Mouse (Mus musculus): ENCODE measurements around the gene Gm15737. TPM values are rescaled to one million over a fixed set of nuclear protein-coding genes. Genes with fewer than 3 reads are reported as not detected.

The Gm15737 gene
- not detected in 2 replicates for polyA plus RNA-seq (2016; fragmentation: Nextera tagmentation; extraction: Ambion mirVana)

- Histone ChIP-seq H3K4me1 (peaks cover 13% of the 10 kb centered on the region), H3K27me3 (ENCODE audit: low read depth, poor library complexity, severe bottlenecking) (no peaks in the 10 kb centered on the region), H3K4me3 (no peak within 1 kb of the TSS), H3K36me3 (no peaks in the 10 kb centered on the region; the same call in 1 of the 2 replicates), H3K27ac (replicated peaks) (no peak within 1 kb of the TSS), H3K9me3 (replicated peaks) (no peaks in the 10 kb centered on the region)
- WGBS: 77% methylated on average over 4 of the region's 4 CpGs
- DNase-seq (ENCODE audit: low spot score): no peak
These were observed at the start of gene Gm15737 for GRCm38 (mm10) chr6:92869089-92869581. TSS of gene Gm15737 (plus strand) at chr6:92869357.

GRCm38 (mm10) chr6:92821606-92822005, 47.6 kb upstream of the Gm15737 start:
- Histone ChIP-seq H3K9me3 (replicated peaks) (no peaks in the 10 kb centered on the region), H3K4me3 (no peak overlapping the region), H3K4me1 (peaks cover 53% of the 10 kb centered on the region), H3K36me3 (no peaks in the 10 kb centered on the region), H3K27me3 (ENCODE audit: low read depth, poor library complexity, severe bottlenecking) (peaks cover 34% of the 10 kb centered on the region), H3K27ac (replicated peaks) (no peak overlapping the region)
- WGBS: 31% methylated on average over 5 of the region's 5 CpGs
- DNase-seq (ENCODE audit: low spot score): no peak

GRCm38 (mm10) chr6:92822006-92822405, 47.2 kb upstream of the Gm15737 start:
- DNase-seq (ENCODE audit: low spot score): no peak
- 44% methylated on average over 6 of the region's 6 CpGs for WGBS
- peaks cover 30% of the 10 kb centered on the region for H3K27me3 ChIP-seq (ENCODE audit: low read depth, poor library complexity, severe bottlenecking)
- H3K9me3 ChIP-seq (replicated peaks): no peaks in the 10 kb centered on the region
- no peak overlapping the region for H3K27ac ChIP-seq (replicated peaks)
- peaks cover 53% of the 10 kb centered on the region for H3K4me1 ChIP-seq
- no peak overlapping the region for H3K4me3 ChIP-seq
- no peaks in the 10 kb centered on the region for H3K36me3 ChIP-seq

- H3K9me3 ChIP-seq (replicated peaks): no peaks in the 10 kb centered on the region
- no peak for DNase-seq (ENCODE audit: low spot score)
- WGBS: 65% methylated on average over 7 of the region's 7 CpGs
These were observed 45.2 kb upstream of the Gm15737 start for GRCm38 (mm10) chr6:92823991-92824390.

GRCm38 (mm10) chr6:92826561-92826960, 42.6 kb upstream of the Gm15737 start:
- H3K9me3 ChIP-seq (replicated peaks): no peaks in the 10 kb centered on the region
- H3K27me3 ChIP-seq (ENCODE audit: low read depth, poor library complexity, severe bottlenecking): peaks cover 8% of the 10 kb centered on the region; the same call in 1 of the 2 replicates
- 89% methylated on average over 5 of the region's 5 CpGs for WGBS
- H3K4me3 ChIP-seq: no peak overlapping the region
- no peak overlapping the region for H3K27ac ChIP-seq (replicated peaks)
- no peaks in the 10 kb centered on the region for H3K36me3 ChIP-seq
- peaks cover 37% of the 10 kb centered on the region for H3K4me1 ChIP-seq
- DNase-seq (ENCODE audit: low spot score): no peak

More at GRCm38 (mm10) chr6:92823991-92824390, 45.2 kb upstream of the Gm15737 start:
- Histone ChIP-seq H3K4me1 (peaks cover 41% of the 10 kb centered on the region), H3K27me3 (ENCODE audit: low read depth, poor library complexity, severe bottlenecking) (peaks cover 18% of the 10 kb centered on the region; the same call in 1 of the 2 replicates), H3K4me3 (no peak overlapping the region), H3K36me3 (no peaks in the 10 kb centered on the region), H3K27ac (replicated peaks) (no peak overlapping the region)

GRCm38 (mm10) chr6:92827360-92827759, 41.8 kb upstream of the Gm15737 start:
- Histone ChIP-seq H3K27ac (replicated peaks) (no peak overlapping the region), H3K4me1 (peaks cover 29% of the 10 kb centered on the region), H3K4me3 (no peak overlapping the region), H3K9me3 (replicated peaks) (no peaks in the 10 kb centered on the region), H3K27me3 (ENCODE audit: low read depth, poor library complexity, severe bottlenecking) (peaks cover 8% of the 10 kb centered on the region; the same call in 1 of the 2 replicates), H3K36me3 (no peaks in the 10 kb centered on the region)
- WGBS: 54% methylated on average over 5 of the region's 5 CpGs
- DNase-seq (ENCODE audit: low spot score): no peak

- Histone ChIP-seq H3K9me3 (replicated peaks) (no peaks in the 10 kb centered on the region), H3K27me3 (ENCODE audit: low read depth, poor library complexity, severe bottlenecking) (no peaks in the 10 kb centered on the region; the same call in 1 of the 2 replicates), H3K4me1 (peaks cover 17% of the 10 kb centered on the region), H3K27ac (replicated peaks) (no peak overlapping the region), H3K36me3 (no peaks in the 10 kb centered on the region), H3K4me3 (no peak overlapping the region)
- 83% methylated on average over 2 of the region's 2 CpGs for WGBS
- no peak for DNase-seq (ENCODE audit: low spot score)
These were observed 40.0 kb upstream of the Gm15737 start for GRCm38 (mm10) chr6:92829148-92829547.

GRCm38 (mm10) chr6:92831106-92831505, 38.1 kb upstream of the Gm15737 start:
- Histone ChIP-seq H3K4me3 (no peak overlapping the region), H3K9me3 (replicated peaks) (no peaks in the 10 kb centered on the region), H3K27ac (replicated peaks) (no peak overlapping the region), H3K4me1 (peaks cover 17% of the 10 kb centered on the region), H3K27me3 (ENCODE audit: low read depth, poor library complexity, severe bottlenecking) (no peaks in the 10 kb centered on the region; the same call in 1 of the 2 replicates), H3K36me3 (no peaks in the 10 kb centered on the region)
- WGBS: 86% methylated on average over 2 of the region's 2 CpGs
- no peak for DNase-seq (ENCODE audit: low spot score)

- no peak overlapping the region for H3K27ac ChIP-seq (replicated peaks)
- no peak overlapping the region for H3K4me3 ChIP-seq
- no peaks in the 10 kb centered on the region for H3K36me3 ChIP-seq
- H3K27me3 ChIP-seq (ENCODE audit: low read depth, poor library complexity, severe bottlenecking): no peaks in the 10 kb centered on the region
- 13% methylated on average over 2 of the region's 2 CpGs for WGBS
- peaks cover 12% of the 10 kb centered on the region for H3K4me1 ChIP-seq
- DNase-seq (ENCODE audit: low spot score): no peak
- no peaks in the 10 kb centered on the region for H3K9me3 ChIP-seq (replicated peaks)
These were observed 27.2 kb upstream of the Gm15737 start for GRCm38 (mm10) chr6:92842000-92842399.

GRCm38 (mm10) chr6:92843474-92843873, 25.7 kb upstream of the Gm15737 start:
- DNase-seq (ENCODE audit: low spot score): no peak
- no peak overlapping the region for H3K27ac ChIP-seq (replicated peaks)
- H3K27me3 ChIP-seq (ENCODE audit: low read depth, poor library complexity, severe bottlenecking): no peaks in the 10 kb centered on the region
- no peak overlapping the region for H3K4me3 ChIP-seq
- H3K9me3 ChIP-seq (replicated peaks): no peaks in the 10 kb centered on the region
- peaks cover 12% of the 10 kb centered on the region for H3K4me1 ChIP-seq
- 93% methylated on average over 2 of the region's 2 CpGs for WGBS
- H3K36me3 ChIP-seq: no peaks in the 10 kb centered on the region

GRCm38 (mm10) chr6:92845898-92846297, 23.3 kb upstream of the Gm15737 start:
- Histone ChIP-seq H3K27me3 (ENCODE audit: low read depth, poor library complexity, severe bottlenecking) (no peaks in the 10 kb centered on the region), H3K9me3 (replicated peaks) (no peaks in the 10 kb centered on the region), H3K36me3 (no peaks in the 10 kb centered on the region), H3K4me1 (peaks cover 16% of the 10 kb centered on the region), H3K4me3 (no peak overlapping the region), H3K27ac (replicated peaks) (no peak overlapping the region)
- DNase-seq (ENCODE audit: low spot score): no peak
- 91% methylated on average over 8 of the region's 8 CpGs for WGBS

- peaks cover 13% of the 10 kb centered on the region for H3K4me1 ChIP-seq
These were observed 22.5 kb upstream of the Gm15737 start for GRCm38 (mm10) chr6:92846614-92847013.

GRCm38 (mm10) chr6:92849208-92849607, 19.9 kb upstream of the Gm15737 start:
- peaks cover 11% of the 10 kb centered on the region for H3K4me1 ChIP-seq
- H3K4me3 ChIP-seq: no peak overlapping the region
- H3K36me3 ChIP-seq: no peaks in the 10 kb centered on the region
- H3K9me3 ChIP-seq (replicated peaks): no peaks in the 10 kb centered on the region
- 93% methylated on average over 9 of the region's 9 CpGs for WGBS
- no peak overlapping the region for H3K27ac ChIP-seq (replicated peaks)
- no peaks in the 10 kb centered on the region for H3K27me3 ChIP-seq (ENCODE audit: low read depth, poor library complexity, severe bottlenecking)
- DNase-seq (ENCODE audit: low spot score): no peak

More at GRCm38 (mm10) chr6:92846614-92847013, 22.5 kb upstream of the Gm15737 start:
- no peak overlapping the region for H3K27ac ChIP-seq (replicated peaks)
- H3K36me3 ChIP-seq: no peaks in the 10 kb centered on the region
- DNase-seq (ENCODE audit: low spot score): no peak
- no peak overlapping the region for H3K4me3 ChIP-seq
- H3K27me3 ChIP-seq (ENCODE audit: low read depth, poor library complexity, severe bottlenecking): no peaks in the 10 kb centered on the region
- no peaks in the 10 kb centered on the region for H3K9me3 ChIP-seq (replicated peaks)
- WGBS: 67% methylated on average over 4 of the region's 4 CpGs

Data from midbrain, embryonic 10.5 days (tissue).